Mouse (Mus musculus) spleen, adult 10 weeks (tissue): ENCODE data around the gene Prmt7. TPM values are rescaled to one million over a fixed set of nuclear protein-coding genes. Genes with fewer than 3 reads are reported as not detected.

Experiments
- polyA plus RNA-seq: library from polyadenylated mRNA; stranded (reverse); fragments of 350-450 nt; fragmentation: Illumina TruSeq; extraction: RNeasy Lipid Tissue Mini Kit (QIAGEN cat#74804); gene quantifications from one replicate; pipeline ENCODE4 v1.2.3, GENCODE M21; 2015; ENCODE audit warnings: low replicate concordance; ENCODE audit not compliant: insufficient read depth

Gene Prmt7
- 20.2 TPM for polyA plus RNA-seq

DNA sequence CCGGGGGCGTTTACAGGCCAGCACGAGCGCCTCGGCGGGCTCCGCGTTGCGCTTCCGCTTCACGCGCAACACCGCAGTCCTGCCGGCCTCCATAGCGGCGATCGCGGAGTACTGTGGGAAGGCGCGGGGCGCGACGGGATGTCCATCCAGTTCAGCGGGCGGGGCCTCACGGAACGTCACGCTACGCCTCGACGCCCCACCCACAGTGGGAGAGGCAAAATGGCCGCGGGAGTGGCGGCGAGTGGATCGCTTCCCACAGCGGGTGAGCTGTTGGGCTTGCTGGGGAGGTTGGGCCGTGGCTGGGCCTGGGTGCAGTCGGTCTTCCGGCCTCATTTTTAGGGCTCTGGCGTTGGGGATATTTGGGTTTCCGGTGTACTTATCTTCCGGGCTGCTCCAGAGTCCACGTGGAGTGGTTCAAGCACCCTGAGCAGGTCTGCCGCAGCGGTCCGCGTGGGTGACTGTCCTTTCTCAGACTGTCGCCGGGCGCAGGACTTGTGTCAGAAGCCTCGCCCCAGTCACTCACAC lies at the start of gene Prmt7, which contains the start of gene Slc7a6os:
Gene Prmt7 (plus strand): TSS at position 116 of the 525 bp plus-strand sequence.
Gene Slc7a6os (minus strand): TSS at position 115 of the 525 bp plus-strand sequence.

DNA sequence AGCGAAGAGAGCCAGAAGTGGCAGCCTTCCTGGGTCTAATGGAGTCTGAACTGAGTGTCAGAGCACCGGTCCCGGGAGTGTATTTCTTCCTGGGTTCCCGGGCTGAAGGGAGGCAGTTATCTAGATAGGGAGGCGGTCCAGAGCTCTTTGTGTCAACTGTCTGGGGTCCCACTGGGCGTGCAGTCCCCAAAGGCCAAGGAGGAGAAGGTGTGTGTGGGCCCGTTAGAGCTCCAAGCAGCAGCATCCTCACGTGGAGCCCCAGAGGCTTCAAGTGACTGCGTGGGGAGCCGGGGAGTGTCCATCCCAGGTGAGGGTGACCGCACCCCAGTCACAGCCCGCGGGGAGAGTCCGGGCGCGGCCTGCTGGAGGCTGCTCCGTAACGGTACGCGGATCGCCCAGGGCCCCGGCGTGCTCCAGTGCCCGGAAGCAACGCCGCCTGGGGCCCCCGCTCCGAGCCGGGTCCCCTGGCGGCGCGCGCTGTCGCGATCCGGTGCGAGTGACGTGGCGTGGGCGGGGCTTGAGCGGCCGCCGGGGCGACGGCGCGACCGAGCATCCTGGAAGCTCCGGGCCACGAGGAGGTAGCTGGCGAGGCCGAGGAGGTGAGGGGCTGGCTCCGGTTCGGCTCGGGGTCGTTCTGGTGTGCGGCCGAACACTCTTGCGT lies 42.2 kb upstream of the Prmt7 start, which contains the start of gene Slc7a6:
Gene Slc7a6 (plus strand): TSS at position 502 of the 661 bp plus-strand sequence.

Other genes starting within 250 kb of the Prmt7 start
- 10.7 TPM for gene Slc12a4, start 244.8 kb upstream of the Prmt7 start, polyA plus RNA-seq
- gene Dpep3, start 231.5 kb upstream of the Prmt7 start, polyA plus RNA-seq, result 0.22 TPM
- 16.9 TPM for gene Dus2, start 219.6 kb upstream of the Prmt7 start, polyA plus RNA-seq
- gene Dpep2nb, start 205.0 kb upstream of the Prmt7 start, polyA plus RNA-seq, result not detected
- 6.9 TPM for gene Ddx28, start 199.1 kb upstream of the Prmt7 start, polyA plus RNA-seq
- 110 TPM for gene Nfatc3, start 152.1 kb upstream of the Prmt7 start, polyA plus RNA-seq
- gene Esrp2, start 74.0 kb upstream of the Prmt7 start, polyA plus RNA-seq, result 0.06 TPM
- 32.9 TPM for gene Pla2g15, start 60.5 kb upstream of the Prmt7 start, polyA plus RNA-seq
- 27.4 TPM for gene Slc7a6, start 42.1 kb upstream of the Prmt7 start, polyA plus RNA-seq
- 79.5 TPM for gene Slc7a6os, start within 50 bp of the Prmt7 start, polyA plus RNA-seq
- gene Smpd3, start 127.1 kb downstream of the Prmt7 start, polyA plus RNA-seq, result 0.50 TPM
- gene Zfp90, start 204.4 kb downstream of the Prmt7 start, polyA plus RNA-seq, result 23.4 TPM